Mouse (Mus musculus) forebrain, embryonic 10.5 days (tissue): ENCODE results near the gene Rbfox2. TPM values are rescaled to one million over a fixed set of nuclear protein-coding genes. Genes with fewer than 3 reads are reported as not detected.

Experiments used
- DNase-seq: peaks from one replicate; pipeline ENCODE4 v3.0.0-alpha.2; 2017; ENCODE audit warnings: low spot score; ENCODE audit errors: extremely low spot score
- H3K27ac ChIP-seq: fragments of 300-500 bp; sonication (generic); 2 replicates; pipeline ENCODE4 v1.5.1; 2016; ENCODE audit warnings: mild to moderate bottlenecking
- H3K27me3 ChIP-seq: fragments of 300-500 bp; sonication (generic); 2 replicates; pipeline ENCODE4 v1.6.1; 2016; ENCODE audit warnings: mild to moderate bottlenecking; ENCODE audit not compliant: poor library complexity, severe bottlenecking
- H3K36me3 ChIP-seq: fragments of 300-500 bp; sonication (generic); replicated peaks from 2 replicates; pipeline ENCODE4 v1.6.1; 2016; ENCODE audit warnings: mild to moderate bottlenecking, moderate library complexity
- H3K4me1 ChIP-seq: fragments of 300-500 bp; sonication (generic); 2 replicates; pipeline ENCODE4 v1.6.1; 2016
- H3K4me3 ChIP-seq: fragments of 300-500 bp; sonication (generic); 2 replicates; pipeline ENCODE4 v1.5.1; 2016; ENCODE audit warnings: mild to moderate bottlenecking, moderate library complexity
- H3K9me3 ChIP-seq: fragments of 300-500 bp; sonication (generic); 2 replicates; pipeline ENCODE4 v1.6.1; 2016; ENCODE audit warnings: mild to moderate bottlenecking, moderate library complexity
- WGBS: fragments of 180-500 bp; shearing (Covaris S2); methylation state at CpG from one replicate; pipeline ENCODE4 v1.1.7; 2016; 5-methylcytosine and 5-hydroxymethylcytosine counted together
- polyA plus RNA-seq: library from polyadenylated mRNA; unstranded; fragments of >200 nt; fragmentation: Nextera tagmentation; extraction: Ambion mirVana; gene quantifications from 2 replicates; pipeline ENCODE4 v1.2.1, GENCODE M21; 2016

Gene Rbfox2
- polyA plus RNA-seq, 1 experiment from 2014 or later, result 39.0 TPM

- Histone ChIP-seq H3K27ac (no peak overlapping the region), H3K4me1 (peaks cover 17% of the 10 kb centered on the region), H3K36me3 (peaks cover 12% of the 10 kb centered on the region), H3K27me3 (no peaks in the 10 kb centered on the region), H3K9me3 (peaks cover 3% of the 10 kb centered on the region; the same call in 1 of the 2 replicates), H3K4me3 (no peak overlapping the region)
- WGBS, result 94% methylated on average over 1 of the region's 1 CpGs
- DNase-seq, result no peak
Observed at GRCm38 (mm10) chr15:77186096-77186495, 120.7 kb downstream of the Rbfox2 start.

DNA sequence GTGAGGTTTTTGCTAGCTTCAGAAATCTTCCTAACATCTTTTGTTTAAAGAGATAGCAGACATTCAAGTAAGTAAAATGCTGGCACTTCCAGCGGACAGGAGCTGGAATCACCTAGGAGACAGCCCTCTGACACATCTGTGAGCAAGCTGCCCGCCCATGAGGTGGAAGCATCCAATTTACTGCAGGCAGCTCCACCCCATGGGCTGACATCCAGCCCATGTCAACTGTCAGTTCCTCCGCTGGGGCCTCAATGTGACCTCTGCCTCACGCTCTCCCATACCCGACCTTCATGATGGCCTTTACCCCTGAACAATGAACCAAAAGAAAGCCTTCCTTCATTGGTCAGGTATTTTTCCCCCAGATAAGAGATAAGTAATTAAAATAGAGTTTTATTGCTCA is 121.2 kb downstream of the Rbfox2 start:
- Histone ChIP-seq H3K9me3 (peaks cover 3% of the 10 kb centered on the region; the same call in 1 of the 2 replicates), H3K27me3 (no peaks in the 10 kb centered on the region), H3K36me3 (peaks cover 12% of the 10 kb centered on the region), H3K4me3 (no peak overlapping the region), H3K27ac (no peak overlapping the region), H3K4me1 (peaks cover 17% of the 10 kb centered on the region)
- no peak for DNase-seq
- WGBS, result 69% methylated on average over 5 of the region's 5 CpGs

- Histone ChIP-seq H3K4me1 (peaks cover 10% of the 10 kb centered on the region), H3K27ac (no peak overlapping the region), H3K27me3 (no peaks in the 10 kb centered on the region), H3K9me3 (peaks cover 3% of the 10 kb centered on the region; the same call in 1 of the 2 replicates), H3K4me3 (no peak overlapping the region), H3K36me3 (peaks cover 12% of the 10 kb centered on the region)
- DNase-seq, result no peak
- WGBS, result 86% methylated on average over 5 of the region's 5 CpGs
Observed at GRCm38 (mm10) chr15:77182800-77183199, 124.0 kb downstream of the Rbfox2 start.

DNA sequence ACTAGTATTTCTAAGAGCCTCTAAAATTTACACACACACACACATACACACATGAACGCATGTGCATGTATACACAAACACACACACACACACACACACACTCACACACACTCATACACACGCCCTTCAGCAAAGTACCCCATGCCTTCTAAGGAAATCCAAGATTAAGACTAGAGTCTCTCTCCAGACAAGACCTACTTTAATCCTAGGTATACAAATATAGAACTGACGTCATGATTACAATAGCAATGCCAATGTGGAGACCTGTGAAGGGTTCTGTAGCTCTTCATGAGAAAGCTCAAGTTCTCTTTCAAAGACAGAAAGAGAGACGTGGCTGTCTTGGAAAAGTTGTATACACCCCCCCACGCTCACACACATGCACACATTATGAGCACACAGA is 132.8 kb downstream of the Rbfox2 start:
- Histone ChIP-seq H3K4me3 (no peak overlapping the region), H3K36me3 (no peaks in the 10 kb centered on the region)
- 79% methylated on average over 5 of the region's 5 CpGs for WGBS

GRCm38 (mm10) chr15:77172414-77172813 is 134.4 kb downstream of the Rbfox2 start:
- H3K27ac ChIP-seq, result no peak overlapping the region
- DNase-seq, result no peak
- WGBS, result 68% methylated on average over 3 of the region's 3 CpGs
- no peaks in the 10 kb centered on the region for H3K9me3 ChIP-seq
- H3K4me1 ChIP-seq, result peaks cover 23% of the 10 kb centered on the region
- no peaks in the 10 kb centered on the region for H3K27me3 ChIP-seq
- no peak overlapping the region for H3K4me3 ChIP-seq
- H3K36me3 ChIP-seq, result no peaks in the 10 kb centered on the region

More for the DNA sequence above, 132.8 kb downstream of the Rbfox2 start:
- no peak overlapping the region for H3K27ac ChIP-seq
- no peaks in the 10 kb centered on the region for H3K9me3 ChIP-seq
- H3K4me1 ChIP-seq, result peaks cover 23% of the 10 kb centered on the region
- no peaks in the 10 kb centered on the region for H3K27me3 ChIP-seq
- no peak for DNase-seq

GRCm38 (mm10) chr15:77168781-77169180 is 138.0 kb downstream of the Rbfox2 start:
- Histone ChIP-seq H3K9me3 (no peaks in the 10 kb centered on the region), H3K36me3 (no peaks in the 10 kb centered on the region), H3K27ac (no peak overlapping the region), H3K27me3 (no peaks in the 10 kb centered on the region), H3K4me3 (no peak overlapping the region), H3K4me1 (peaks cover 24% of the 10 kb centered on the region)
- DNase-seq, result no peak
- WGBS, result 83% methylated on average over 2 of the region's 2 CpGs

- no peak for DNase-seq
- Histone ChIP-seq H3K9me3 (no peaks in the 10 kb centered on the region), H3K4me1 (peaks cover 27% of the 10 kb centered on the region), H3K27ac (no peak overlapping the region), H3K36me3 (no peaks in the 10 kb centered on the region), H3K4me3 (no peak overlapping the region), H3K27me3 (no peaks in the 10 kb centered on the region)
- 91% methylated on average over 1 of the region's 1 CpGs for WGBS
Observed at GRCm38 (mm10) chr15:77166225-77166732, 140.5 kb downstream of the Rbfox2 start.

DNA sequence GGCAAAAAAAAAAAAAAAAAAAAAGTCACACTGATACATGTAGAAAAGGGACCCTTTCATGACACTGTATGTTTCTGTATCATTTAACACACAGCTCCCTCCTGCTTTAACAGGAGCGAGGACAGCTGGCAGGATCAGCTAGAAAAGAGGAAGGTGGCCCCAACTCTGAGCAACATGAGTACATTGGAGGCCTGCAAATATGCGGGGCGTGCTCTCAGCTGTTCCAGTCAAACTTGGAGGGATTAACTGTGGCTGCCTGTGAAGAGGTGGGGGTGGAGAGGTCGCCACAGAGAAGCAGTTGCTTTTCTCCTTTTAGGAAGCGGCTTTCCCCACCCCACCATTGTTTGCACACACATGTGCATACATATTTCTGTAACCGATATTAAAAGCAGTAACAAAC is 143.5 kb downstream of the Rbfox2 start:
- Histone ChIP-seq H3K27ac (0 out of 2 replicates have a peak overlapping the region, but pooled peaks have one; percentile 41), H3K36me3 (no peaks in the 10 kb centered on the region), H3K4me3 (no peak overlapping the region), H3K27me3 (no peaks in the 10 kb centered on the region), H3K4me1 (peaks cover 40% of the 10 kb centered on the region), H3K9me3 (no peaks in the 10 kb centered on the region)
- 38% methylated on average over 6 of the region's 6 CpGs for WGBS
- DNase-seq, result no peak

- Histone ChIP-seq H3K27me3 (no peaks in the 10 kb centered on the region), H3K4me3 (no peak overlapping the region), H3K4me1 (peaks cover 40% of the 10 kb centered on the region), H3K9me3 (no peaks in the 10 kb centered on the region), H3K36me3 (no peaks in the 10 kb centered on the region), H3K27ac (no peak overlapping the region)
- WGBS, result 76% methylated on average over 6 of the region's 6 CpGs
- no peak for DNase-seq
Observed at GRCm38 (mm10) chr15:77162931-77163330, 143.9 kb downstream of the Rbfox2 start.

GRCm38 (mm10) chr15:77161382-77161781 is 145.4 kb downstream of the Rbfox2 start:
- H3K36me3 ChIP-seq, result no peaks in the 10 kb centered on the region
- H3K27me3 ChIP-seq, result no peaks in the 10 kb centered on the region
- H3K9me3 ChIP-seq, result no peaks in the 10 kb centered on the region
- peaks cover 46% of the 10 kb centered on the region for H3K4me1 ChIP-seq
- no peak overlapping the region for H3K27ac ChIP-seq
- no peak overlapping the region for H3K4me3 ChIP-seq
- DNase-seq, result no peak
- WGBS, result 82% methylated on average over 5 of the region's 5 CpGs

GRCm38 (mm10) chr15:77160848-77161247 is 146.0 kb downstream of the Rbfox2 start:
- Histone ChIP-seq H3K9me3 (no peaks in the 10 kb centered on the region), H3K4me3 (no peak overlapping the region), H3K27ac (no peak overlapping the region), H3K27me3 (no peaks in the 10 kb centered on the region), H3K4me1 (peaks cover 47% of the 10 kb centered on the region), H3K36me3 (no peaks in the 10 kb centered on the region)
- WGBS, result 94% methylated on average over 4 of the region's 4 CpGs
- DNase-seq, result no peak

- Histone ChIP-seq H3K4me3 (no peak overlapping the region), H3K4me1 (peaks cover 51% of the 10 kb centered on the region), H3K27ac (no peak overlapping the region), H3K36me3 (no peaks in the 10 kb centered on the region), H3K9me3 (no peaks in the 10 kb centered on the region), H3K27me3 (no peaks in the 10 kb centered on the region)
- WGBS, result 72% methylated on average over 3 of the region's 3 CpGs
- no peak for DNase-seq
Observed at GRCm38 (mm10) chr15:77156525-77156924, 150.3 kb downstream of the Rbfox2 start.

GRCm38 (mm10) chr15:77154248-77154785 is 152.5 kb downstream of the Rbfox2 start:
- Histone ChIP-seq H3K27ac (peak overlapping the region; percentile 85; the same call in 1 of the 2 replicates), H3K4me3 (0 out of 2 replicates have a peak overlapping the region, but pooled peaks have one; percentile 62), H3K9me3 (no peaks in the 10 kb centered on the region), H3K4me1 (peaks cover 61% of the 10 kb centered on the region), H3K36me3 (0 out of 2 replicates have a peak, but pooled peaks cover 2% of the 10 kb centered on the region), H3K27me3 (no peaks in the 10 kb centered on the region)
- 76% methylated on average over 10 of the region's 10 CpGs for WGBS
- DNase-seq, result no peak
